Mouse (Mus musculus) duodenum, adult 2 months (tissue): ENCODE results near the gene Dnah6. TPM values are rescaled to one million over a fixed set of nuclear protein-coding genes. Genes with fewer than 3 reads are reported as not detected.

ENCODE experiments used
- polyA plus RNA-seq: library from polyadenylated mRNA; depleted of rRNA; stranded (reverse); fragments of >200 nt; gene quantifications from 2 replicates; pipeline ENCODE4 v1.2.3, GENCODE M21; 2012; ENCODE audit warnings: low replicate concordance; rRNA removed

Gene Dnah6
- 0.01 TPM in 2 replicates for polyA plus RNA-seq

GRCm38 (mm10) chr6:73221189-73221957 is at the start of gene Dnah6:
Gene Dnah6 (minus strand): TSS chr6:73221651.

GRCm38 (mm10) chr6:73248237-73249048 is 27.0 kb upstream of the Dnah6 start, which contains the start of gene Suclg1:
Gene Suclg1 (plus strand): TSS chr6:73248382.

Other genes with a start within 250 kb of the Dnah6 start
- 69.4 and 73.2 TPM in 2 replicates for gene Suclg1, start 26.7 kb upstream of the Dnah6 start, polyA plus RNA-seq
- gene 4931417E11Rik, start 248.0 kb upstream of the Dnah6 start, polyA plus RNA-seq, result not detected in 2 replicates